Mouse (Mus musculus): Measurements from ENCODE around the gene Epsti1. TPM values are rescaled to one million over a fixed set of nuclear protein-coding genes. Genes with fewer than 3 reads are reported as not detected.

Gene Epsti1
- total and polyA plus RNA-seq, 3 experiments = not detected

GRCm38 (mm10) chr14:77886941-77887340, 17.1 kb upstream of the Epsti1 start:
- Histone ChIP-seq H3K79me2 (ENCODE audit: control insufficient read depth, insufficient read depth, low read length, poor library complexity) (no peaks in the 10 kb centered on the region), H3K27me3 (ENCODE audit: control insufficient read depth in 1 of 2, insufficient read depth in 2 of 2, low read length in 2 of 2) (no peaks in the 10 kb centered on the region), H3K36me3 (ENCODE audit: control insufficient read depth in 1 of 2, insufficient read depth in 2 of 2, low read length in 2 of 2) (no peaks in the 10 kb centered on the region), H3K9me3 (replicated peaks; ENCODE audit: insufficient read depth, low read length) (no peaks in the 10 kb centered on the region), H3K27ac (ENCODE audit: control insufficient read depth, low read depth, low read length) (no peak overlapping the region), H3K4me3 (ENCODE audit: control insufficient read depth in 1 of 2, insufficient read depth in 1 of 2, low read depth in 2 of 2, low read length in 2 of 2) (no peak overlapping the region), H3K4me1 (ENCODE audit: control insufficient read depth in 1 of 2, insufficient read depth in 2 of 2, low read length in 2 of 2) (no peaks in the 10 kb centered on the region), H3K9ac (ENCODE audit: control insufficient read depth, low read depth, low read length, poor library complexity, severe bottlenecking) (no peak overlapping the region)
- no peak for TF ChIP-seq TAL1 (IDR thresholded peaks at IDR 0.05; ENCODE audit: low read length)
- no peak for TF ChIP-seq POLR2A (IDR thresholded peaks at IDR 0.05; ENCODE audit: control insufficient read depth in 1 of 2, insufficient read depth in 1 of 2, low read depth in 1 of 2, low read length in 2 of 2, poor library complexity in 1 of 2)
- no peak for TF ChIP-seq E2F4 (IDR thresholded peaks at IDR 0.05; ENCODE audit: borderline replicate concordance, low read depth, low read length)
- TF ChIP-seq ETS1 (IDR thresholded peaks at IDR 0.05; ENCODE audit: low read depth, low read length) = no peak
- no peak for TF ChIP-seq ZKSCAN1 (IDR thresholded peaks at IDR 0.05; ENCODE audit: low read depth, low read length)
- TF ChIP-seq HCFC1 (IDR thresholded peaks at IDR 0.05; ENCODE audit: low read depth, low read length) = no peak
- no peak for TF ChIP-seq GABPA (IDR thresholded peaks at IDR 0.05; ENCODE audit: low read depth, low read length)
- TF ChIP-seq RCOR1 (IDR thresholded peaks at IDR 0.05; ENCODE audit: low read depth, low read length) = no peak
- TF ChIP-seq USF1 (IDR thresholded peaks at IDR 0.05; ENCODE audit: low read depth, low read length) = no peak
- TF ChIP-seq TBP (IDR thresholded peaks at IDR 0.05; ENCODE audit: low read depth, low read length) = no peak
- no peak for TF ChIP-seq BHLHE40 (IDR thresholded peaks at IDR 0.05; ENCODE audit: borderline replicate concordance, low read depth, low read length)
- no peak for TF ChIP-seq EP300 (IDR thresholded peaks at IDR 0.05; ENCODE audit: low read depth in 1 of 2, low read length in 2 of 2)
- DNase-seq (ENCODE audit: low read depth, low spot score) = no peak

- no peak for TF ChIP-seq EP300 (IDR thresholded peaks at IDR 0.05; ENCODE audit: low read depth in 1 of 2, low read length in 2 of 2)
- peak; percentile 13 to 32 (median 30); a peak in 4 of 6 replicates for TF ChIP-seq CTCF (IDR thresholded peaks at IDR 0.05 in 2 of 3, conservative IDR thresholded peaks at IDR 0.05 in 1 of 3; ENCODE audit: control insufficient read depth in 1 of 3, insufficient read depth in 1 of 3, low read depth in 2 of 3, low read length in 3 of 3, poor library complexity in 1 of 3, severe bottlenecking in 1 of 3)
- Histone ChIP-seq H3K36me3 (ENCODE audit: control insufficient read depth in 1 of 2, insufficient read depth in 2 of 2, low read length in 2 of 2) (no peaks in the 10 kb centered on the region), H3K4me3 (ENCODE audit: control insufficient read depth in 1 of 2, insufficient read depth in 1 of 2, low read depth in 2 of 2, low read length in 2 of 2) (no peak overlapping the region), H3K27ac (ENCODE audit: control insufficient read depth, low read depth, low read length) (no peak overlapping the region), H3K27me3 (ENCODE audit: control insufficient read depth in 1 of 2, insufficient read depth in 2 of 2, low read length in 2 of 2) (no peaks in the 10 kb centered on the region), H3K79me2 (ENCODE audit: control insufficient read depth, insufficient read depth, low read length, poor library complexity) (no peaks in the 10 kb centered on the region), H3K4me1 (ENCODE audit: control insufficient read depth in 1 of 2, insufficient read depth in 2 of 2, low read length in 2 of 2) (no peaks in the 10 kb centered on the region), H3K9me3 (replicated peaks; ENCODE audit: insufficient read depth, low read length) (no peaks in the 10 kb centered on the region), H3K9ac (ENCODE audit: control insufficient read depth, low read depth, low read length, poor library complexity, severe bottlenecking) (no peak overlapping the region)
- DNase-seq (ENCODE audit: low read depth, low spot score) = peak; percentile 3
Observed at GRCm38 (mm10) chr14:77889911-77890310, 14.1 kb upstream of the Epsti1 start.

- H3K9me3 ChIP-seq (replicated peaks; ENCODE audit: insufficient read depth, low read length) = no peaks in the 10 kb centered on the region
- H3K9ac ChIP-seq (ENCODE audit: control insufficient read depth, low read depth, low read length, poor library complexity, severe bottlenecking) = no peak overlapping the region
- DNase-seq (ENCODE audit: low read depth, low spot score) = no peak
- no peaks in the 10 kb centered on the region for H3K4me1 ChIP-seq (ENCODE audit: control insufficient read depth in 1 of 2, insufficient read depth in 2 of 2, low read length in 2 of 2)
- no peaks in the 10 kb centered on the region for H3K36me3 ChIP-seq (ENCODE audit: control insufficient read depth in 1 of 2, insufficient read depth in 2 of 2, low read length in 2 of 2)
- TF ChIP-seq SMC3 (IDR thresholded peaks at IDR 0.05; ENCODE audit: low read depth, low read length) = no peak
- TF ChIP-seq HCFC1 (IDR thresholded peaks at IDR 0.05; ENCODE audit: low read depth, low read length) = no peak
- TF ChIP-seq ELF1 (IDR thresholded peaks at IDR 0.05; ENCODE audit: low read depth, low read length) = no peak
- no peak for TF ChIP-seq BHLHE40 (IDR thresholded peaks at IDR 0.05; ENCODE audit: borderline replicate concordance, low read depth, low read length)
- TF ChIP-seq MEF2A (IDR thresholded peaks at IDR 0.05; ENCODE audit: extremely low read depth, insufficient replicate concordance, low read depth, low read length, poor library complexity, severe bottlenecking) = no peak
- TF ChIP-seq RAD21 (IDR thresholded peaks at IDR 0.05; ENCODE audit: low read depth, low read length) = no peak
- TF ChIP-seq NRF1 (IDR thresholded peaks at IDR 0.05; ENCODE audit: insufficient read depth, low read depth, low read length, poor library complexity, severe bottlenecking) = no peak
- TF ChIP-seq TCF12 (IDR thresholded peaks at IDR 0.05; ENCODE audit: low read depth, low read length) = no peak
- no peak for TF ChIP-seq MAZ (IDR thresholded peaks at IDR 0.05; ENCODE audit: low read depth, low read length)
- no peak for TF ChIP-seq EP300 (IDR thresholded peaks at IDR 0.05; ENCODE audit: low read depth in 1 of 2, low read length in 2 of 2)
- no peak for TF ChIP-seq E2F4 (IDR thresholded peaks at IDR 0.05; ENCODE audit: borderline replicate concordance, low read depth, low read length)
- no peak for TF ChIP-seq ETS1 (IDR thresholded peaks at IDR 0.05; ENCODE audit: low read depth, low read length)
- no peak for TF ChIP-seq TBP (IDR thresholded peaks at IDR 0.05; ENCODE audit: low read depth, low read length)
- no peak for TF ChIP-seq POLR2A (IDR thresholded peaks at IDR 0.05; ENCODE audit: control insufficient read depth in 1 of 2, insufficient read depth in 1 of 2, low read depth in 1 of 2, low read length in 2 of 2, poor library complexity in 1 of 2)
- TF ChIP-seq CTCF (IDR thresholded peaks at IDR 0.05 in 2 of 3, conservative IDR thresholded peaks at IDR 0.05 in 1 of 3; ENCODE audit: control insufficient read depth in 1 of 3, insufficient read depth in 1 of 3, low read depth in 2 of 3, low read length in 3 of 3, poor library complexity in 1 of 3, severe bottlenecking in 1 of 3) = no peak
- TF ChIP-seq MYB (IDR thresholded peaks at IDR 0.05; ENCODE audit: low read depth, low read length) = no peak
- no peak for TF ChIP-seq RCOR1 (IDR thresholded peaks at IDR 0.05; ENCODE audit: low read depth, low read length)
- TF ChIP-seq ZMIZ1 (IDR thresholded peaks at IDR 0.05; ENCODE audit: low read depth, low read length) = no peak
- TF ChIP-seq JUND (IDR thresholded peaks at IDR 0.05; ENCODE audit: low read depth, low read length) = no peak
- no peaks in the 10 kb centered on the region for H3K79me2 ChIP-seq (ENCODE audit: control insufficient read depth, insufficient read depth, low read length, poor library complexity)
- H3K27ac ChIP-seq (ENCODE audit: control insufficient read depth, low read depth, low read length) = no peak overlapping the region
- no peak overlapping the region for H3K4me3 ChIP-seq (ENCODE audit: control insufficient read depth in 1 of 2, insufficient read depth in 1 of 2, low read depth in 2 of 2, low read length in 2 of 2)
- no peaks in the 10 kb centered on the region for H3K27me3 ChIP-seq (ENCODE audit: control insufficient read depth in 1 of 2, insufficient read depth in 2 of 2, low read length in 2 of 2)
Observed at GRCm38 (mm10) chr14:77895951-77896350, 8.1 kb upstream of the Epsti1 start.
